Mouse (Mus musculus): Measurements from ENCODE around the gene AI593442.

- TF ChIP-seq CTCF (IDR thresholded peaks at IDR 0.05; ENCODE audit: control insufficient read depth, insufficient read depth, insufficient read length) (no peak), USF1 (IDR thresholded peaks at IDR 0.05; ENCODE audit: low read depth) (no peak), MYOD1 (IDR thresholded peaks at IDR 0.05; ENCODE audit: control insufficient read depth, insufficient read length, low read depth) (no peak), FOSL1 (IDR thresholded peaks at IDR 0.05; ENCODE audit: insufficient read depth, low read length, poor library complexity, severe bottlenecking) (no peak), CEBPB (IDR thresholded peaks at IDR 0.05; ENCODE audit: low read depth) (no peak), MYOG (IDR thresholded peaks at IDR 0.05; ENCODE audit: control insufficient read depth, extremely low read depth, insufficient read length) (no peak), MAX (IDR thresholded peaks at IDR 0.05) (no peak)
Observed at GRCm38 (mm10) chr9:52678179-52678838, 1.3 kb downstream of the AI593442 start.
